Comparison of ENCODE assay signal across 8 mouse cellular contexts in genomic region chr9:31212500-31213008, GRCm38 (mm10). TPM values are rescaled to one million over a fixed set of nuclear protein-coding genes. Genes with fewer than 3 reads are reported as not detected.
DNase-seq lines count a peak whose midpoint lies in the region; ATAC-seq and TF ChIP-seq lines count a peak whose summit lies in the region.

No protein-coding gene starts in this region.

- H3K9ac ChIP-seq in limb, embryonic 14.5 days (ENCODE audit: low read depth, low read length, severe bottlenecking): peak overlapping the region; percentile 84

- no peak for ATAC-seq in limb, embryonic 14.5 days (ENCODE audit: low FRiP score, low read depth)

- no peak overlapping the region for H3K27ac ChIP-seq in spleen, adult 2 months (ENCODE audit: insufficient read depth, low read length)
- H3K27ac ChIP-seq in limb, embryonic 14.5 days (replicated peaks; ENCODE audit: low read depth, low read length): peak overlapping the region; percentile 83

- 58% methylated on average over 12 of the region's 12 CpGs for WGBS in spleen, adult 2 months
- WGBS in limb, embryonic 14.5 days: 20% methylated on average over 10 of the region's 12 CpGs

- no peaks in the 10 kb centered on the region for H3K9me3 ChIP-seq in limb, embryonic 14.5 days (ENCODE audit: control insufficient read depth, low read length)

- peak; percentile 35 for DNase-seq in gastrocnemius, adult 18-20 months (ENCODE audit: low spot score)
- no peak for DNase-seq in gastrocnemius, postnatal 36 days
- no peak for DNase-seq in spleen, adult 2 months (ENCODE audit: low read depth in 1 of 2, low spot score in 2 of 2)
- DNase-seq in spleen, postnatal 10 days (ENCODE audit: low spot score in 2 of 2): no peak
- peak; percentile 12 for DNase-seq in gastrocnemius, postnatal 14 days
- no peak for DNase-seq in limb, embryonic 14.5 days (ENCODE audit: low spot score)
- DNase-seq in splenic B cell, adult 2 months (ENCODE audit: low read depth, low spot score): peak; percentile 4
- DNase-seq in ovary, postnatal 14 days (ENCODE audit: low spot score): no peak

- H3K36me3 ChIP-seq in spleen, adult 2 months (ENCODE audit: control insufficient read depth, insufficient read depth, low read length): no peaks in the 10 kb centered on the region
- no peaks in the 10 kb centered on the region for H3K36me3 ChIP-seq in limb, embryonic 14.5 days (ENCODE audit: control insufficient read depth, insufficient read depth, low read length)
- no peaks in the 10 kb centered on the region for H3K36me3 ChIP-seq in splenic B cell, adult 2 months (ENCODE audit: control insufficient read depth, insufficient read depth, low read length, poor library complexity, severe bottlenecking)

- intact Hi-C loops in gastrocnemius, postnatal 36 days (cut with DNase I): no loop called here
- intact Hi-C loops in gastrocnemius, postnatal 14 days (cut with DNase I; ENCODE audit: low total_unique reads): loop anchor here (5.0 kb wide), 1 partner anchor 70 kb away; the partner anchor contains the start of gene Prdm10

- no peak for TF ChIP-seq POLR2A in spleen, adult 2 months (IDR thresholded peaks at IDR 0.05; ENCODE audit: low read depth, low read length)
- no peak for TF ChIP-seq POLR2A in limb, embryonic 14.5 days (IDR thresholded peaks at IDR 0.05; ENCODE audit: borderline replicate concordance, extremely low read depth, insufficient read depth, insufficient read length)

- peaks cover 6% of the 10 kb centered on the region for H3K4me1 ChIP-seq in spleen, adult 2 months (ENCODE audit: control insufficient read depth, insufficient read depth, insufficient read length)
- peaks cover 15% of the 10 kb centered on the region for H3K4me1 ChIP-seq in limb, embryonic 14.5 days (ENCODE audit: control insufficient read depth, insufficient read depth, low read length)

- H3K4me3 ChIP-seq in spleen, adult 2 months (ENCODE audit: extremely low read depth, insufficient read depth, insufficient read length): peak overlapping the region; percentile 56
- peak overlapping the region; percentile 88 for H3K4me3 ChIP-seq in limb, embryonic 14.5 days (replicated peaks; ENCODE audit: low read length)

- no peak for TF ChIP-seq CTCF in spleen, adult 2 months (IDR thresholded peaks at IDR 0.05; ENCODE audit: extremely low read depth, insufficient read depth, insufficient read length, insufficient replicate concordance)

- peak overlapping the region; percentile 97 for H3K4me2 ChIP-seq in limb, embryonic 14.5 days (replicated peaks; ENCODE audit: low read depth, low read length, severe bottlenecking)

- H3K27me3 ChIP-seq in spleen, adult 2 months (ENCODE audit: control insufficient read depth, insufficient read depth, low read length): peaks cover 7% of the 10 kb centered on the region
- H3K27me3 ChIP-seq in limb, embryonic 14.5 days (ENCODE audit: control insufficient read depth, insufficient read depth, low read length): no peaks in the 10 kb centered on the region
- peaks cover 3% of the 10 kb centered on the region; the same call in 1 of the 2 replicates for H3K27me3 ChIP-seq in splenic B cell, adult 2 months (ENCODE audit: control insufficient read depth, insufficient read depth, low read length, poor library complexity, severe bottlenecking)

RNA-seq across cellular contexts. Expression of gene Aplp2, which starts 0.9 kb away (rescaled TPM):
- 100 to 1,000 TPM in 1 of 2 experiments, 10 to 100 TPM in 1; 99.7 to 123 TPM for total RNA-seq in gastrocnemius, adult 18-20 months (2021)
- total RNA-seq in gastrocnemius, postnatal 36 days (2021): 100 to 1,000 TPM in 1 of 2 experiments, 10 to 100 TPM in 1; 95.8 to 118 TPM
- 78.0 and 80.4 TPM in 2 replicates for polyA plus RNA-seq in spleen, adult 2 months (2012; rRNA removed)
- total RNA-seq in gastrocnemius, postnatal 14 days (2021): 100 to 1,000 TPM; 121 to 129 TPM
- polyA plus RNA-seq in limb, embryonic 14.5 days (2012; rRNA removed): 228 and 253 TPM in 2 replicates
- 202 and 203 TPM in 2 replicates for polyA plus RNA-seq in limb, embryonic 14.5 days (2014; fragmentation: Nextera tagmentation; extraction: Ambion mirVana)

Comparison
In these comparisons a context has a peak if more than half of its experiments do, and no peak if none do; other contexts are left out.
1. DNase-seq: peak in gastrocnemius, adult 18-20 months (single experiment), gastrocnemius, postnatal 14 days (single experiment) and splenic B cell, adult 2 months (single experiment); none in gastrocnemius, postnatal 36 days (0 of 2), spleen, adult 2 months (0 of 2), spleen, postnatal 10 days (0 of 2), limb, embryonic 14.5 days (single experiment) and ovary, postnatal 14 days (single experiment).